Mouse (Mus musculus) hindbrain, embryonic 13.5 days (tissue): ENCODE data around the gene Ttc41. TPM values are rescaled to one million over a fixed set of nuclear protein-coding genes. Genes with fewer than 3 reads are reported as not detected.

ENCODE experiments used
- ATAC-seq: fragments of 200-750 bp; cut with Nextera tagmentation; 2 replicates; pipeline ENCODE4 v1.8.0; 2017; ENCODE audit warnings: moderate TSS enrichment; ENCODE audit not compliant: low FRiP score
- H3K27ac ChIP-seq: fragments of 300-500 bp; sonication (generic); 2 replicates; pipeline ENCODE4 v1.5.1; 2015; ENCODE audit warnings: inconsistent platforms, mild to moderate bottlenecking, moderate library complexity
- H3K27me3 ChIP-seq: fragments of 300-500 bp; sonication (generic); 2 replicates; pipeline ENCODE4 v1.6.1; 2015; ENCODE audit warnings: mild to moderate bottlenecking, inconsistent platforms
- H3K36me3 ChIP-seq: fragments of 300-500 bp; sonication (generic); 2 replicates; pipeline ENCODE4 v1.6.1; 2015; ENCODE audit warnings: mild to moderate bottlenecking, inconsistent platforms
- H3K4me1 ChIP-seq: fragments of 300-500 bp; sonication (generic); replicated peaks from 2 replicates; pipeline ENCODE4 v1.6.1; 2015; ENCODE audit warnings: inconsistent platforms
- H3K4me2 ChIP-seq: fragments of 300-500 bp; sonication (generic); 2 replicates; pipeline ENCODE4 v1.6.1; 2015; ENCODE audit warnings: inconsistent platforms, mild to moderate bottlenecking, moderate library complexity
- H3K4me3 ChIP-seq: fragments of 300-500 bp; sonication (generic); 2 replicates; pipeline ENCODE4 v1.5.1; 2015; ENCODE audit warnings: mild to moderate bottlenecking, inconsistent platforms
- H3K9ac ChIP-seq: fragments of 300-500 bp; sonication (generic); 2 replicates; pipeline ENCODE4 v1.6.1; 2015; ENCODE audit warnings: mild to moderate bottlenecking, inconsistent platforms
- H3K9me3 ChIP-seq: fragments of 300-500 bp; sonication (generic); 2 replicates; pipeline ENCODE4 v1.6.1; 2016; ENCODE audit warnings: inconsistent platforms
- WGBS: fragments of 180-500 bp; shearing (Covaris S2); methylation state at CpG from one replicate; pipeline ENCODE4 v1.1.7; 2015; 5-methylcytosine and 5-hydroxymethylcytosine counted together
- polyA plus RNA-seq: library from polyadenylated mRNA; unstranded; fragments of >200 nt; fragmentation: Nextera tagmentation; extraction: Ambion mirVana; gene quantifications from 2 replicates; pipeline ENCODE4 v1.2.1, GENCODE M21; 2015

Ttc41 gene
- polyA plus RNA-seq, 1 experiment from 2014 or later = 3.2 TPM

- Histone ChIP-seq H3K4me2 (peak overlapping the region; percentile 67), H3K27ac (peak overlapping the region; percentile 95), H3K36me3 (peaks cover 18% of the 10 kb centered on the region), H3K9ac (peak overlapping the region; percentile 78), H3K27me3 (no peaks in the 10 kb centered on the region), H3K4me3 (peak overlapping the region; percentile 89), H3K4me1 (peaks cover 40% of the 10 kb centered on the region), H3K9me3 (no peaks in the 10 kb centered on the region)
- 5% methylated on average over 33 of the region's 33 CpGs for WGBS
- peak; percentile 93 for ATAC-seq
These were observed 526 bp downstream of the Ttc41 start for GRCm38 (mm10) chr10:86705922-86706752.

DNA sequence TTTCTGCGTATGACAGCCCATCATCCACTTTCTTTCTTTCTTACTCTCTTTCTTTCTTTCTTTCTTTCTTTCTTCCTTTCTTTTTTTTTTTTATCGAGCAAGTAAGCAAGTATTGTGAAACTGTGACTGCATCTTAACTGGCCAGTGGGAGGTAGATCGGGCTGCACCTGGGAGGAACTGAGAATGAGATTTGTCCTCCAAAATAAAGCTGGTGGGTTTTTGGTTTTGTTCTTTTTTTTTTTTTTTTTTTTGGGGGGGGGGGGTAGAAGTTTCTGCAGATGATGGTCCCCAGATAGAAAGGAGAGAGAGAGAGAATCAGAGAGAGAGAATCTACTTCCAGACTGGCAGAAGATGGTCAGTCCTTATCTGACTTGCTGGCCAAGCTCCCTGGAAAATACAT, 1.5 kb downstream of the Ttc41 start:
- 93% methylated on average over 3 of the region's 3 CpGs for WGBS
- no peaks in the 10 kb centered on the region for H3K27me3 ChIP-seq
- 0 out of 2 replicates have a peak overlapping the region, but pooled peaks have one; percentile 95 for H3K27ac ChIP-seq
- peak overlapping the region; percentile 67; the same call in 1 of the 2 replicates for H3K4me2 ChIP-seq
- H3K4me3 ChIP-seq = 0 out of 2 replicates have a peak overlapping the region, but pooled peaks have one; percentile 89
- H3K4me1 ChIP-seq = peaks cover 32% of the 10 kb centered on the region
- H3K36me3 ChIP-seq = peaks cover 10% of the 10 kb centered on the region
- ATAC-seq = no peak
- H3K9ac ChIP-seq = 0 out of 2 replicates have a peak overlapping the region, but pooled peaks have one; percentile 78
- no peaks in the 10 kb centered on the region for H3K9me3 ChIP-seq

DNA sequence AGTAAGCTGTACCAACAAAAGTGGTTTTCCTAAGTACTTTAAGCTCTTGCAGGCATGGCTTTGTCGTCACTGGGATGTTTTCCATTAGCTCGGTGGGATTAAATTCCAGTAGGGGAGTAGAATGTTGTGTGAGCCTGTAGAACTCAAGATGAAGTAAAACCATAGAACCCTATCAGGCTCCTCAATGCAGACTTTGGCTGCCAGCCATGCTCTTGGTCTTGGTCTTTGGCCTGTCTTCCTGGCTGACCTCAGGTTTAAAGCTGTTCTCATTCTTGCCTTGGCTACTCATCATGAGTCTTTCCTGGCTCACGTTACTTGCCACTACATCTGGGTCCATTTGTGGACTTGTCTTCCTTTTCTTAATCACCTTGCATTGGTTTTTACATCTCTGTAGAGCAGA, 6.5 kb downstream of the Ttc41 start:
- Histone ChIP-seq H3K36me3 (no peaks in the 10 kb centered on the region), H3K4me2 (no peak overlapping the region), H3K27me3 (no peaks in the 10 kb centered on the region), H3K27ac (no peak overlapping the region), H3K4me3 (no peak overlapping the region), H3K9ac (no peak overlapping the region), H3K9me3 (no peaks in the 10 kb centered on the region), H3K4me1 (no peaks in the 10 kb centered on the region)
- ATAC-seq = no peak
- 86% methylated on average over 3 of the region's 3 CpGs for WGBS

GRCm38 (mm10) chr10:86727548-86727980, 22.0 kb downstream of the Ttc41 start:
- Histone ChIP-seq H3K9me3 (no peaks in the 10 kb centered on the region), H3K36me3 (no peaks in the 10 kb centered on the region), H3K4me2 (peak overlapping the region; percentile 57), H3K4me3 (peak overlapping the region; percentile 35), H3K27ac (peak overlapping the region; percentile 26; the same call in 1 of the 2 replicates), H3K27me3 (no peaks in the 10 kb centered on the region; the same call in 1 of the 2 replicates), H3K9ac (peak overlapping the region; percentile 68), H3K4me1 (peaks cover 20% of the 10 kb centered on the region)
- WGBS = 5% methylated on average over 12 of the region's 12 CpGs
- peak; percentile 63 for ATAC-seq

DNA sequence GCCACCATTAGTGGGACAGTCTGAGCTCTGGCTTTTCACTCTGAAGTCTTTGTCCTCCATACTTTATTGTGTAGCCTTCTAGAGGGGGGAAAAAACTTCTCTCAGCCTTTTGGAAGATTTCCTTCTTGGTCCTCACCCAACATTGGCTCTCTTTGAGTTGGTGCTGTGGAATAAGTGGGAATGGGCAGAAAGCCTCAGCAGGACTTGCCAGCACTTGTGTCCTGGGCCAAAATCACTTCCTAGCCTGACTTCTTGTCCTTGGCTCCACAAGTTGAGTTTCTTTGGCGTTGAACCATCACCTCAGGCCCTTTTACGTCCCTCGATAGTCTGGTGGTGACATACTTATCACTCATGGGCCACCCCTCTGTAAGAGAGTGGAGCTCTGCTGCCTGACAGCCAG, 22.6 kb downstream of the Ttc41 start:
- no peaks in the 10 kb centered on the region; the same call in 1 of the 2 replicates for H3K27me3 ChIP-seq
- H3K4me3 ChIP-seq = no peak overlapping the region
- no peak overlapping the region for H3K27ac ChIP-seq
- WGBS = 96% methylated on average over 3 of the region's 3 CpGs
- H3K9ac ChIP-seq = 0 out of 2 replicates have a peak overlapping the region, but pooled peaks have one; percentile 68
- no peak overlapping the region for H3K4me2 ChIP-seq
- no peaks in the 10 kb centered on the region for H3K9me3 ChIP-seq
- no peak for ATAC-seq
- no peaks in the 10 kb centered on the region for H3K36me3 ChIP-seq
- peaks cover 20% of the 10 kb centered on the region for H3K4me1 ChIP-seq

GRCm38 (mm10) chr10:86730823-86731499, 25.4 kb downstream of the Ttc41 start:
- Histone ChIP-seq H3K27ac (no peak overlapping the region; the same call in 1 of the 2 replicates), H3K4me2 (peak overlapping the region; percentile 66), H3K4me3 (peak overlapping the region; percentile 44), H3K9me3 (no peaks in the 10 kb centered on the region), H3K4me1 (peaks cover 20% of the 10 kb centered on the region), H3K36me3 (no peaks in the 10 kb centered on the region), H3K9ac (peak overlapping the region; percentile 66), H3K27me3 (no peaks in the 10 kb centered on the region; the same call in 1 of the 2 replicates)
- peak; percentile 60 for ATAC-seq
- 10% methylated on average over 22 of the region's 22 CpGs for WGBS

- Histone ChIP-seq H3K27ac (no peak overlapping the region), H3K27me3 (no peaks in the 10 kb centered on the region; the same call in 1 of the 2 replicates), H3K4me2 (no peak overlapping the region), H3K9me3 (no peaks in the 10 kb centered on the region), H3K4me1 (peaks cover 20% of the 10 kb centered on the region), H3K4me3 (no peak overlapping the region), H3K36me3 (no peaks in the 10 kb centered on the region), H3K9ac (no peak overlapping the region)
- 68% methylated on average over 2 of the region's 2 CpGs for WGBS
- ATAC-seq = no peak
These were observed 25.9 kb downstream of the Ttc41 start for GRCm38 (mm10) chr10:86731500-86731863.

- H3K27me3 ChIP-seq = no peaks in the 10 kb centered on the region; the same call in 1 of the 2 replicates
- no peak overlapping the region for H3K4me3 ChIP-seq
- no peaks in the 10 kb centered on the region for H3K9me3 ChIP-seq
- no peak overlapping the region for H3K27ac ChIP-seq
- peaks cover 5% of the 10 kb centered on the region; the same call in 1 of the 2 replicates for H3K4me1 ChIP-seq
- WGBS = 88% methylated on average over 4 of the region's 4 CpGs
- H3K4me2 ChIP-seq = no peak overlapping the region
- H3K36me3 ChIP-seq = no peaks in the 10 kb centered on the region
- no peak for ATAC-seq
- H3K9ac ChIP-seq = no peak overlapping the region
These were observed 29.4 kb downstream of the Ttc41 start for GRCm38 (mm10) chr10:86735036-86735435.

- H3K9ac ChIP-seq = no peak overlapping the region
- H3K27ac ChIP-seq = no peak overlapping the region
- WGBS = 93% methylated on average over 2 of the region's 2 CpGs
- H3K4me2 ChIP-seq = no peak overlapping the region
- H3K4me3 ChIP-seq = no peak overlapping the region
- no peaks in the 10 kb centered on the region for H3K4me1 ChIP-seq
- H3K27me3 ChIP-seq = no peaks in the 10 kb centered on the region
- H3K9me3 ChIP-seq = no peaks in the 10 kb centered on the region
- H3K36me3 ChIP-seq = no peaks in the 10 kb centered on the region
- ATAC-seq = no peak
These were observed 37.3 kb downstream of the Ttc41 start for GRCm38 (mm10) chr10:86742918-86743317.

- H3K4me2 ChIP-seq = no peak overlapping the region
- H3K9ac ChIP-seq = no peak overlapping the region
- H3K4me1 ChIP-seq = no peaks in the 10 kb centered on the region
- H3K27me3 ChIP-seq = no peaks in the 10 kb centered on the region
- no peak overlapping the region for H3K4me3 ChIP-seq
- ATAC-seq = no peak
- no peaks in the 10 kb centered on the region for H3K36me3 ChIP-seq
- no peak overlapping the region for H3K27ac ChIP-seq
- WGBS = 89% methylated on average over 7 of the region's 7 CpGs
- no peaks in the 10 kb centered on the region for H3K9me3 ChIP-seq
These were observed 38.7 kb downstream of the Ttc41 start for GRCm38 (mm10) chr10:86744306-86744705.

GRCm38 (mm10) chr10:86755816-86756502, 50.3 kb downstream of the Ttc41 start:
- H3K27me3 ChIP-seq = no peaks in the 10 kb centered on the region
- H3K4me3 ChIP-seq = no peak overlapping the region
- ATAC-seq = no peak
- H3K36me3 ChIP-seq = no peaks in the 10 kb centered on the region
- H3K4me1 ChIP-seq = no peaks in the 10 kb centered on the region
- no peak overlapping the region for H3K27ac ChIP-seq
- H3K9me3 ChIP-seq = no peaks in the 10 kb centered on the region
- H3K4me2 ChIP-seq = no peak overlapping the region
- WGBS = 86% methylated on average over 6 of the region's 6 CpGs
- H3K9ac ChIP-seq = no peak overlapping the region

DNA sequence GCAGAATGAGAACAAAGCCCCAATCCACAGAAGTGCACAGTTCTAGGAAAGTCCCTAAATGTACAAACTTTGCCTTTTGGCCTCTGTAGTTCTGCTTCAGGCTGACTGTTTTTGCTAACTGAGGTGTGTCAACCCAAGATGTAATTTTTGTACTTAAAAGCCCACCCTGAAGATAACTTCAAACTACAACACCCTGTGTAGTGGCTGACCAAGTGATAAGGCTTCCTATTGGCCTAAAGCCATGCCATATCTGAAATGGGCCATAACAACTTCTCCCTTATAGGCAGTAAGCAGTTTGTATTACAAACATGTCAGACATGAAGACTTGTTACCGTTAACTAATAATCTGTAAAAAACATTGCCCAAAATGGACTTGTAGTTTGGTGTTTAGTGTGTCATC, 52.1 kb downstream of the Ttc41 start:
- no peaks in the 10 kb centered on the region for H3K27me3 ChIP-seq
- 100% methylated on average over 1 of the region's 1 CpGs for WGBS
- no peaks in the 10 kb centered on the region for H3K9me3 ChIP-seq
- no peak for ATAC-seq
- H3K4me1 ChIP-seq = no peaks in the 10 kb centered on the region
- H3K36me3 ChIP-seq = no peaks in the 10 kb centered on the region
- H3K9ac ChIP-seq = no peak overlapping the region
- no peak overlapping the region for H3K4me3 ChIP-seq
- H3K27ac ChIP-seq = no peak overlapping the region
- no peak overlapping the region for H3K4me2 ChIP-seq
